Mouse (Mus musculus) liver, postnatal 0 days (tissue): ENCODE results near the gene Rps5.

Experiments used
- CTCF ChIP-seq: sonication (generic); IDR thresholded peaks from 2 replicates; pipeline ENCODE4 v1.5.1; 2016; ENCODE audit warnings: antibody characterized with exemption, low read depth
- EP300 ChIP-seq: IDR thresholded peaks from 2 replicates; pipeline ENCODE4 v1.6.1; 2016; ENCODE audit warnings: antibody characterized with exemption, low read depth, mild to moderate bottlenecking

DNA sequence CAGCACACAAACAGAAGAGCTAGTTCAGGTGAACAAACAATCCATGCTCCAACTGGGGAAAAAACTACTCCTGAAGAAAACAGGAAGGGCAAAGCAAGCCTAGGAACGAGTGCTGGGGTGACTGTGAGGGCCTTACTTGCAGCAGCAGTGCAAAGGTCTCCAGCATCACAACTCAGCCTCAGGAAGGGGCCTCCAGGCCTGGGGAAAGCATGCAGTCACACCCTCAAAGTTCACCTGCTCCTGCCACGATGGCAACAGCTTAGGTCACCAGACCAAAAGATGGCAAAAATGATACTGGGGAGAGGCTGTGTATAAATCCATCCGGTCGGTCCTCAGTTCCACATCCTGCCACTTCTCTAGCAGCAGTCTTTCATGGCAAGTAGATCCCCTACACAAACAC is 36.9 kb downstream of the Rps5 start:
- no peak for TF ChIP-seq EP300
- TF ChIP-seq CTCF, result no peak
